Mouse (Mus musculus) liver, adult 2 months (tissue): ENCODE results near the gene Gcnt3. TPM values are rescaled to one million over a fixed set of nuclear protein-coding genes. Genes with fewer than 3 reads are reported as not detected.

Experiments
- DNase-seq: peaks from one replicate; pipeline ENCODE4 v3.0.0-alpha.2; 2011; ENCODE audit warnings: low read depth, low spot score; ENCODE audit errors: extremely low read depth
- H3K27ac ChIP-seq: fragments of 200-500 bp; replicated peaks from 2 replicates; pipeline ENCODE4 v1.5.1; 2012; ENCODE audit warnings: low read depth, mild to moderate bottlenecking, control low read depth, inconsistent platforms, low read length; ENCODE audit not compliant: insufficient read depth
- H3K27me3 ChIP-seq: fragments of 200-500 bp; 2 replicates; pipeline ENCODE4 v1.6.1; 2012; ENCODE audit warnings: mild to moderate bottlenecking, moderate library complexity, low read length, inconsistent platforms; ENCODE audit not compliant: control insufficient read depth, insufficient read depth
- H3K36me3 ChIP-seq: fragments of 200-500 bp; 2 replicates; pipeline ENCODE4 v1.6.1; 2012; ENCODE audit warnings: low read length, inconsistent platforms; ENCODE audit not compliant: control insufficient read depth, insufficient read depth
- H3K4me1 ChIP-seq: fragments of 200-500 bp; 2 replicates; pipeline ENCODE4 v1.6.1; 2011; ENCODE audit warnings: low read length; ENCODE audit not compliant: control insufficient read depth, insufficient read depth
- H3K4me3 ChIP-seq: fragments of 200-500 bp; 2 replicates; pipeline ENCODE4 v1.5.1; 2011; ENCODE audit warnings: low read depth, mild to moderate bottlenecking, control low read depth, low read length, moderate library complexity; ENCODE audit not compliant: insufficient read depth
- H3K79me2 ChIP-seq: fragments of 200-500 bp; 2 replicates; pipeline ENCODE4 v1.6.1; 2012; ENCODE audit warnings: inconsistent platforms, mild to moderate bottlenecking, low read length, moderate library complexity; ENCODE audit not compliant: control insufficient read depth, insufficient read depth
- H3K9ac ChIP-seq: fragments of 200-500 bp; 2 replicates; pipeline ENCODE4 v1.6.1; 2012; ENCODE audit warnings: low read depth, mild to moderate bottlenecking, control low read depth, inconsistent platforms, low read length
- CTCF ChIP-seq: fragments of 200-500 bp; IDR thresholded peaks from 2 replicates; pipeline ENCODE4 v1.5.1; 2011; ENCODE audit warnings: low read depth, low read length, control low read depth
- POLR2A ChIP-seq: fragments of 200-500 bp; IDR thresholded peaks from 2 replicates; pipeline ENCODE4 v1.6.1; 2011; ENCODE audit warnings: low read length, control low read depth; ENCODE audit not compliant: insufficient read depth; ENCODE audit errors: extremely low read depth
- WGBS: fragments of 180-500 bp; shearing (Covaris S2); methylation state at CpG from one replicate; pipeline ENCODE4 v1.1.7; 2018; 5-methylcytosine and 5-hydroxymethylcytosine counted together
- polyA plus RNA-seq: library from polyadenylated mRNA; depleted of rRNA; stranded (reverse); fragments of >200 nt; gene quantifications from 2 replicates; pipeline ENCODE4 v1.2.3, GENCODE M21; 2012
- total RNA-seq: library from RNA; depleted of rRNA; stranded (reverse); fragments of >200 nt; gene quantifications from 2 replicates; pipeline ENCODE4 v1.2.3, GENCODE M21; 2014

The Gcnt3 gene
- total and polyA plus RNA-seq, 2 experiments: 0.02 to 0.09 TPM

GRCm38 (mm10) chr9:69993479-69993878, 44.4 kb downstream of the Gcnt3 start:
- H3K9ac ChIP-seq: no peak overlapping the region
- 9% methylated on average over 1 of the region's 1 CpGs for WGBS
- TF ChIP-seq CTCF (no peak), POLR2A (no peak)
- H3K27me3 ChIP-seq: no peaks in the 10 kb centered on the region
- H3K36me3 ChIP-seq: peaks cover 21% of the 10 kb centered on the region
- H3K79me2 ChIP-seq: peaks cover 22% of the 10 kb centered on the region; the same call in 1 of the 2 replicates
- H3K4me1 ChIP-seq: peaks cover 38% of the 10 kb centered on the region
- peak; percentile 80 for DNase-seq
- no peak overlapping the region for H3K4me3 ChIP-seq
- H3K27ac ChIP-seq: peak overlapping the region; percentile 44

GRCm38 (mm10) chr9:69992841-69993277, 45.0 kb downstream of the Gcnt3 start:
- H3K79me2 ChIP-seq: peaks cover 22% of the 10 kb centered on the region; the same call in 1 of the 2 replicates
- H3K4me3 ChIP-seq: no peak overlapping the region
- peak overlapping the region; percentile 82 for H3K27ac ChIP-seq
- 22% methylated on average over 5 of the region's 5 CpGs for WGBS
- peaks cover 18% of the 10 kb centered on the region for H3K36me3 ChIP-seq
- H3K27me3 ChIP-seq: no peaks in the 10 kb centered on the region
- peak; percentile 29 for DNase-seq
- H3K4me1 ChIP-seq: peaks cover 38% of the 10 kb centered on the region
- TF ChIP-seq CTCF (no peak), POLR2A (no peak)
- H3K9ac ChIP-seq: no peak overlapping the region

DNA sequence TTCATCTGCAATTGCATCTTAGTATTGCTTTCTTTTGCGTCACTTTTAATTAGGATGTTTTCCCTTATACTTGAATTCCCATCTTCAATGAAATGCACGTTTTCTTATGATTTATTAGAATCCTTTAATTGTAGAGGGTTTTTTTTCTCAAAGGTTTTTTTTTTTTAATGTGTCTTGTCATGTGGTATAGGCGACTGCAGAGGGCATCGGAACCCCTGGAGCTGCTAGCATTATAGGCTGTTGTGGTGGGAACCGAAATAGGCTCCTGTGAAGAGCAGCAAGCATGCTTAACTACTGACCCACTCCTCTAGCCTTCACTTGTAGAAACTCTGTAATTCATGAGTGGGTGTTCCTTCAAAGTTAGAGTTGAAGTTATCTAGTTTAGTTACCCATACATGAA, 47.5 kb downstream of the Gcnt3 start:
- 8% methylated on average over 5 of the region's 5 CpGs for WGBS
- Histone ChIP-seq H3K4me1 (peaks cover 36% of the 10 kb centered on the region), H3K4me3 (peak overlapping the region; percentile 95), H3K27ac (no peak overlapping the region), H3K27me3 (no peaks in the 10 kb centered on the region), H3K36me3 (no peaks in the 10 kb centered on the region), H3K9ac (peak overlapping the region; percentile 54), H3K79me2 (peaks cover 20% of the 10 kb centered on the region; the same call in 1 of the 2 replicates)
- TF ChIP-seq POLR2A (no peak), CTCF (no peak)
- no peak for DNase-seq

DNA sequence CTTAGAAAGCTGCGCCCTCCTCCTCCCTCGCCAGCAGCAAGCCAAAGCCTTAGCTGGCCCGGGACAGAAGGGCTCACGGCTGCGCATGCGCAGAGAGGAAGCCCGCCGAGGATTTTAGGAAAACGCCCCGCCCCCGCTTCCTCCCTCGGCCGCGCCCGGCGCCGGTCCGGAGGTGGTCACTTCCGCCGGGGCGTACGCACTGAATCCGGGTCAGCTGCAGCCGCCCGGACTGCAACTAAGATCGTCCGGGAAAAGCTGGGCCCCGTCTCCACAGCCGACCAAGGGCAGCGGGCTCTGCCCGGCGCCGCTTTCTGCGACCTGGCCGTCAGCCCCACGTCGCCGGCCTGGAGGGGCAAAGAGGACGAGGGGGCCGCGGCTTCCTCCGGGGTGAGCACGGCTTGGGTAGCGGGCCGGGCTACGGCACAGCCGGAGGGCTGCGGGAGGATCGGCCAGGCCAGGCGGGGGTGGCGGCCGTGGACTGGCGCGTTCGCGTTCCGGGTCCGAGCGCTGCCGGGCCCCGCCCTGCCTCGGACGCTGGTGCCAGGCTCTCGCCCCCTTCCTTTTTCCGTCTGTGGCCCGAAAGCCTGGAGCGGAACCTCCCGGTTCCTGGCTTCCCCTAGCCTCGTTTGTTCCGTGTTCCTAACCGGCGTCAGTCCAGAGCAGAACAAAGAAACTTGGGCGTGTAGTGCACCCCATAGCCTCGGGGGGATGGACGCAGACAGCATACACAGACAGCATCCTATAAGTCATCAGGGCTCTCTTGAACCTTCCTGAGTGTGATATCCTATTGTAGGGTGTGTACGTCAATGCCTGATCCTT, 48.4 kb downstream of the Gcnt3 start, which contains the start of gene Bnip2:
TSS of gene Bnip2 (plus strand) at position 164 of the 819 bp plus-strand sequence.
- H3K4me3 ChIP-seq: peak within 1 kb of the TSS; percentile 95
- no peaks in the 10 kb centered on the region for H3K27me3 ChIP-seq
- H3K9ac ChIP-seq: peak within 1 kb of the TSS; percentile 99
- peaks cover 28% of the 10 kb centered on the region for H3K4me1 ChIP-seq
- DNase-seq: peak; percentile 76
- no peaks in the 10 kb centered on the region for H3K36me3 ChIP-seq
- H3K27ac ChIP-seq: peak within 1 kb of the TSS; percentile 96
- peaks cover 16% of the 10 kb centered on the region; the same call in 1 of the 2 replicates for H3K79me2 ChIP-seq
- TF ChIP-seq POLR2A: peak; percentile 81
- no peak for TF ChIP-seq CTCF
- whole genome bisulfite sequencing: under 1% methylated on average over 75 of the region's 76 CpGs

- H3K4me1 ChIP-seq: peaks cover 23% of the 10 kb centered on the region
- TF ChIP-seq POLR2A: no peak
- 27% methylated on average over 16 of the region's 16 CpGs for WGBS
- no peaks in the 10 kb centered on the region for H3K36me3 ChIP-seq
- H3K9ac ChIP-seq: no peak overlapping the region
- no peak for DNase-seq
- H3K79me2 ChIP-seq: peaks cover 11% of the 10 kb centered on the region; the same call in 1 of the 2 replicates
- no peaks in the 10 kb centered on the region for H3K27me3 ChIP-seq
- H3K4me3 ChIP-seq: peak overlapping the region; percentile 53
- H3K27ac ChIP-seq: 0 out of 2 replicates have a peak overlapping the region, but pooled peaks have one; percentile 1
Measured at GRCm38 (mm10) chr9:69988706-69989302, 49.1 kb downstream of the Gcnt3 start.
